Mouse (Mus musculus) neural tube, embryonic 11.5 days (tissue): ENCODE measurements around the gene Zfp663. TPM values are rescaled to one million over a fixed set of nuclear protein-coding genes. Genes with fewer than 3 reads are reported as not detected.

ENCODE experiments used
- ATAC-seq: fragments of 200-750 bp; cut with Nextera tagmentation; 2 replicates; pipeline ENCODE4 v1.8.0; 2017; ENCODE audit warnings: moderate number of reproducible peaks, mild to moderate bottlenecking, moderate TSS enrichment, moderate library complexity; ENCODE audit not compliant: insufficient read depth, low FRiP score, low TSS enrichment
- DNase-seq: peaks from one replicate; pipeline ENCODE4 v3.0.0-alpha.2; 2015; ENCODE audit warnings: low spot score
- H3K27ac ChIP-seq: fragments of 300-500 bp; sonication (generic); 2 replicates; pipeline ENCODE4 v1.5.1; 2014; ENCODE audit warnings: low read depth, mild to moderate bottlenecking, low read length
- H3K27me3 ChIP-seq: fragments of 300-500 bp; sonication (generic); 2 replicates; pipeline ENCODE4 v1.6.1; 2014; ENCODE audit warnings: mild to moderate bottlenecking, low read length, mixed read lengths; ENCODE audit not compliant: control insufficient read depth, insufficient read depth
- H3K36me3 ChIP-seq: fragments of 300-500 bp; sonication (generic); 2 replicates; pipeline ENCODE4 v1.6.1; 2014; ENCODE audit warnings: mild to moderate bottlenecking, low read length, moderate library complexity, mixed read lengths; ENCODE audit not compliant: control insufficient read depth, insufficient read depth
- H3K4me1 ChIP-seq: fragments of 300-500 bp; sonication (generic); 2 replicates; pipeline ENCODE4 v1.6.1; 2014; ENCODE audit warnings: low read length, mixed read lengths; ENCODE audit not compliant: control insufficient read depth, insufficient read depth
- H3K4me2 ChIP-seq: fragments of 300-500 bp; sonication (generic); 2 replicates; pipeline ENCODE4 v1.6.1; 2014; ENCODE audit warnings: low read depth, mild to moderate bottlenecking, moderate library complexity
- H3K4me3 ChIP-seq: fragments of 300-500 bp; sonication (generic); 2 replicates; pipeline ENCODE4 v1.5.1; 2014; ENCODE audit warnings: low read depth, low read length
- H3K9ac ChIP-seq: fragments of 300-500 bp; sonication (generic); 2 replicates; pipeline ENCODE4 v1.6.1; 2014; ENCODE audit warnings: mild to moderate bottlenecking, low read length
- H3K9me3 ChIP-seq: fragments of 300-500 bp; sonication (generic); 2 replicates; pipeline ENCODE4 v1.6.1; 2016; ENCODE audit warnings: low read length; ENCODE audit not compliant: control insufficient read depth
- WGBS: fragments of 180-500 bp; shearing (Covaris S2); extraction: QIAGEN DNeasy Blood & Tissue Kit; methylation state at CpG from one replicate; pipeline ENCODE4 v1.1.7; 2014; 5-methylcytosine and 5-hydroxymethylcytosine counted together
- polyA plus RNA-seq: library from polyadenylated mRNA; unstranded; fragments of >200 nt; fragmentation: Nextera tagmentation; extraction: Ambion mirVana; gene quantifications from 2 replicates; pipeline ENCODE4 v1.2.1, GENCODE M21; 2014

Gene Zfp663
- 5.1 and 6.1 TPM in 2 replicates for polyA plus RNA-seq

- ATAC-seq (peak; percentile 49), DNase-seq (peak; percentile 83)
- WGBS: under 1% methylated on average over 27 of the region's 27 CpGs
- Histone ChIP-seq H3K36me3 (no peaks in the 10 kb centered on the region), H3K4me3 (peak within 1 kb of the TSS; percentile 41), H3K9ac (peak within 1 kb of the TSS; percentile 65), H3K9me3 (no peaks in the 10 kb centered on the region), H3K4me1 (peaks cover 5% of the 10 kb centered on the region; the same call in 1 of the 2 replicates), H3K27ac (peak within 1 kb of the TSS; percentile 47; the same call in 1 of the 2 replicates), H3K4me2 (peak within 1 kb of the TSS; percentile 77), H3K27me3 (no peaks in the 10 kb centered on the region)
These were observed at the start of gene Zfp663 for GRCm38 (mm10) chr2:165368496-165368895. Gene Zfp663, minus strand, starts transcription at chr2:165368729.

GRCm38 (mm10) chr2:165417291-165417690 lies 48.8 kb upstream of the Zfp663 start:
- Histone ChIP-seq H3K27ac (no peak overlapping the region), H3K36me3 (no peaks in the 10 kb centered on the region), H3K27me3 (no peaks in the 10 kb centered on the region), H3K4me3 (no peak overlapping the region), H3K4me1 (peaks cover 4% of the 10 kb centered on the region; the same call in 1 of the 2 replicates), H3K4me2 (no peak overlapping the region), H3K9ac (no peak overlapping the region), H3K9me3 (no peaks in the 10 kb centered on the region)
- ATAC-seq (no peak), DNase-seq (no peak)
- 68% methylated on average over 7 of the region's 7 CpGs for WGBS

- no peak overlapping the region for H3K27ac ChIP-seq
These were observed 47.3 kb upstream of the Zfp663 start for GRCm38 (mm10) chr2:165415795-165416194.

GRCm38 (mm10) chr2:165415141-165415721 lies 46.7 kb upstream of the Zfp663 start:
- peaks cover 4% of the 10 kb centered on the region; the same call in 1 of the 2 replicates for H3K4me1 ChIP-seq
- H3K4me3 ChIP-seq: no peak overlapping the region
- H3K9me3 ChIP-seq: no peaks in the 10 kb centered on the region
- H3K27ac ChIP-seq: no peak overlapping the region
- no peak for ATAC-seq
- DNase-seq: no peak
- 79% methylated on average over 11 of the region's 11 CpGs for WGBS
- no peaks in the 10 kb centered on the region for H3K27me3 ChIP-seq
- H3K36me3 ChIP-seq: no peaks in the 10 kb centered on the region
- H3K4me2 ChIP-seq: no peak overlapping the region
- no peak overlapping the region for H3K9ac ChIP-seq

More at GRCm38 (mm10) chr2:165415795-165416194, 47.3 kb upstream of the Zfp663 start:
- no peaks in the 10 kb centered on the region for H3K9me3 ChIP-seq
- 80% methylated on average over 6 of the region's 6 CpGs for WGBS
- no peak overlapping the region for H3K9ac ChIP-seq
- ATAC-seq (no peak), DNase-seq (no peak)
- peaks cover 4% of the 10 kb centered on the region; the same call in 1 of the 2 replicates for H3K4me1 ChIP-seq
- H3K4me2 ChIP-seq: no peak overlapping the region
- no peak overlapping the region for H3K4me3 ChIP-seq
- H3K36me3 ChIP-seq: no peaks in the 10 kb centered on the region
- no peaks in the 10 kb centered on the region for H3K27me3 ChIP-seq

GRCm38 (mm10) chr2:165414321-165414720 lies 45.8 kb upstream of the Zfp663 start:
- Histone ChIP-seq H3K4me1 (no peaks in the 10 kb centered on the region), H3K27me3 (no peaks in the 10 kb centered on the region), H3K4me3 (no peak overlapping the region), H3K36me3 (no peaks in the 10 kb centered on the region), H3K9ac (no peak overlapping the region), H3K9me3 (no peaks in the 10 kb centered on the region), H3K27ac (no peak overlapping the region), H3K4me2 (no peak overlapping the region)
- WGBS: 84% methylated on average over 5 of the region's 5 CpGs
- ATAC-seq (no peak), DNase-seq (no peak)

- H3K36me3 ChIP-seq: no peaks in the 10 kb centered on the region
- no peaks in the 10 kb centered on the region for H3K4me1 ChIP-seq
- ATAC-seq (no peak), DNase-seq (no peak)
- no peak overlapping the region for H3K9ac ChIP-seq
- 61% methylated on average over 3 of the region's 3 CpGs for WGBS
- no peak overlapping the region for H3K4me3 ChIP-seq
- H3K27ac ChIP-seq: no peak overlapping the region
- H3K4me2 ChIP-seq: no peak overlapping the region
- no peaks in the 10 kb centered on the region for H3K27me3 ChIP-seq
- no peaks in the 10 kb centered on the region for H3K9me3 ChIP-seq
These were observed 45.4 kb upstream of the Zfp663 start for GRCm38 (mm10) chr2:165413884-165414283.

GRCm38 (mm10) chr2:165407700-165408301 lies 39.3 kb upstream of the Zfp663 start:
- Histone ChIP-seq H3K27me3 (no peaks in the 10 kb centered on the region), H3K27ac (no peak overlapping the region), H3K4me2 (no peak overlapping the region), H3K9me3 (no peaks in the 10 kb centered on the region), H3K4me3 (no peak overlapping the region), H3K9ac (no peak overlapping the region), H3K36me3 (no peaks in the 10 kb centered on the region), H3K4me1 (no peaks in the 10 kb centered on the region)
- WGBS: 54% methylated on average over 10 of the region's 10 CpGs
- ATAC-seq (no peak), DNase-seq (peak; percentile 70)

GRCm38 (mm10) chr2:165405351-165405750 lies 36.8 kb upstream of the Zfp663 start:
- Histone ChIP-seq H3K9ac (no peak overlapping the region), H3K4me2 (no peak overlapping the region), H3K4me3 (no peak overlapping the region), H3K27me3 (no peaks in the 10 kb centered on the region), H3K4me1 (no peaks in the 10 kb centered on the region), H3K27ac (no peak overlapping the region), H3K9me3 (no peaks in the 10 kb centered on the region), H3K36me3 (no peaks in the 10 kb centered on the region)
- ATAC-seq (no peak), DNase-seq (no peak)
- WGBS: 63% methylated on average over 6 of the region's 6 CpGs

- no peak overlapping the region for H3K27ac ChIP-seq
- no peak overlapping the region for H3K9ac ChIP-seq
- H3K27me3 ChIP-seq: no peaks in the 10 kb centered on the region
- H3K4me2 ChIP-seq: no peak overlapping the region
- H3K36me3 ChIP-seq: no peaks in the 10 kb centered on the region
- no peaks in the 10 kb centered on the region for H3K4me1 ChIP-seq
- no peak for ATAC-seq
- WGBS: 82% methylated on average over 9 of the region's 9 CpGs
- DNase-seq: no peak
- no peak overlapping the region for H3K4me3 ChIP-seq
- H3K9me3 ChIP-seq: no peaks in the 10 kb centered on the region
These were observed 36.4 kb upstream of the Zfp663 start for GRCm38 (mm10) chr2:165404951-165405350.
